Mouse (Mus musculus) heart, postnatal 25 days (tissue): ENCODE measurements at regions not wholly inside any gene's neighbourhood (a gene's known extent, or its start where the extent isn't known, plus 50 kb on each side); places are given as distances from the start of the nearest gene placed in this dataset.

Source experiments
- DNase-seq: peaks from one replicate; pipeline ENCODE4 v3.0.0; 2022; ENCODE audit warnings: low spot score
- intact Hi-C: fragments of 180-260 bp; cut with DNase I; formaldehyde crosslinking; loops from one replicate; pipeline ENCODE4 v1.15.1; 2025

DNA sequence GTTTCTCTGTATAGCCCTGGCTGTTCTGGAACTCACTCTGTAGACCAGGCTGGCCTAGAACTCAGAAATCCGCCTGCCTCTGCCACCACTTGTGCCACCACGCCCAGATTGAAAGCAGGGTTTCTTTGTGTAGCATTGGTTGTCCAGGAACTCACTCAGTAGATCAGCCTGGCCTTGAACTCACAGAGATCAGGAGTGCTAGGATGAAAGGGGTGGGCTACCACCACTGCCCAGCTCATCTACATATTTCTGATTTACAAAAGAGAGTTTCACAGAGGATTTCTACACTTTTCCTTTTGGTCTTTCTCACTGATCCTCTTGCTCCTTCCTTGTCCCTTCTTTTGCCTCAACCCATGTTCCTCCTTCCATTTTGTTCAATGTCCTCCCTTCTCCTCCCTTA is 53.1 kb upstream of the Lbx1 start:
- intact Hi-C loops: no loop called here
- no peak for DNase-seq

DNA sequence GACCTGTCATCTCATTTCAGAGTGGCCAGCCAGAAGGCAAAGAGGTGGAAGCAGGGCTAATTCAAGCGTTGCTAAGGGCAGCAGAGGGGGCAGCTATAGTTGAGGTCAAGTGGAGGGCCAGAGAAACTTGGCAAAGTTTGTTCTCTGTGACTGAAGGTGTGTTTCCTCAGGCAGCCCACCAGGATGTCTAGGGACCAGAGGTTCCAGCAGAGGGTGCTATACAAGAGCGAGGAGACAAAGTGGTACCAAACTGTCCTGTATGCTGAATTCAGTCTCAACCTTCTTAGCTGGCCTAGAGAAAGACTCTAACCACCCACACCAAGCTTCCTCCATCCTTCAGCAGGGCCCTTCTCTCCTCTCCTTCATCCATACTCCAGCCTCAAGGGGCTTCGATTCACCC is 62.2 kb upstream of the Lbx1 start:
- intact Hi-C loops: no loop called here
- no peak for DNase-seq

DNA sequence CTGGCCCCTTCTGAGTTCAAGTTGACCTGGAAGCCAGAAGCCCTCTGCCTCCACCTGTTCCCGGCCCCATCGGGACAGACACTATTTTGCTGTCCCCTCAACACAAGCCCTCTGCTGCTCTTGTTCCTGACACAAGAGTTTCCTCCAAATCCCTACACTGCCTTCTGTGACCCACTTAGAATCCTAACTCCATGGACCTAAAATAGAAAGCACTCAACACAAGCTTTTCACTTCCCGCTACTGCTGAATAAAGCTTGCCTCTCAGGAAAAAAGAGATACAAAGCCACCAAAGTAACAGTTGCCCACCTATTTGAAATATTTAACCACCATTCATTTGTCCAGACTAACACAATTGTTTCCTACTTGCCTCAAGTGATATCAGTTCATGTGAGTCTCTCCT is 63.7 kb upstream of the Lbx1 start:
- no peak for DNase-seq
- intact Hi-C loops: no loop called here

- intact Hi-C loops: loop anchor here (5.0 kb wide), 3 partner anchors 63 to 243 kb away; partner anchors contain the start of gene Btrc
These were observed 63.8 kb upstream of the Btrc start for GRCm38 (mm10) chr19:45299768-45300167.

DNA sequence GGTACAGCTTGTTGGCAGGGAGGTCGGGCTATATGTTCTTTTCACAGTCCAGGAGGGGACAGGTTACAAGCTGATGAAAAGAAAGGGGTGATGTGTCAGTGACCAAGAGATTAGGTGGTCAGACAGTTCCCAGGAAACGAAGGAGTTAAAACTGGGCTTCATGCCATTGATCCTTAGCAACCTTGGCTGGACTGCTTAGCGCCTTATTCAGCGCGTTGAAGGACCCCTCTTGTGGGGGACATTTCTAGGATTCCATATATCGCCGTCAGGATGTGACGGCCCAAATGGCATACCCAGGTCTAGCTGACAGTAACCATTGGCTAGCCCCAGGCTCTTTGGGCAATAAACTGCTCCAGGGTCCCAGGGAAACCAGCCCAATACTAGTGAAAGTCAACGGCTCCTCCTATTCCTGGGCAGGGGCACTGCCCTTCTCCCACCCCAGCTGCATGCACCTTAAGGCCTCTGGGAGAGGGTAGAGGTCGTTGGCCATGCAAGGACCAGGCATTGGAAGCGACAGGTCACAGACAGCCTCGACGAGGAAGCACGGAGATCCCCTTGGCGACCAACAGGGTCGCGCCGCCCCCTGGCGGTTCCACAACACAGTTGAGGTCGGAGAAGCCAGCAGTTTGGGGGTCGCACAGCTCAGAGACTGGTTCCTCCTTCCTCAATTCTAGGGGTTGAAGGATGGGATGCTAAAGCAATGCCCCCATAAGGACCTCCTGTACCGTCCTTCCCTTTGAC is 62.7 kb upstream of the Btrc start:
- DNase-seq: no peak
- intact Hi-C loops: loop anchor here (1.0 to 5.0 kb wide), 4 partner anchors 61 to 241 kb away; partner anchors contain the start of gene Btrc

More at GRCm38 (mm10) chr19:45299768-45300167, 63.8 kb upstream of the Btrc start:
- no peak for DNase-seq

DNA sequence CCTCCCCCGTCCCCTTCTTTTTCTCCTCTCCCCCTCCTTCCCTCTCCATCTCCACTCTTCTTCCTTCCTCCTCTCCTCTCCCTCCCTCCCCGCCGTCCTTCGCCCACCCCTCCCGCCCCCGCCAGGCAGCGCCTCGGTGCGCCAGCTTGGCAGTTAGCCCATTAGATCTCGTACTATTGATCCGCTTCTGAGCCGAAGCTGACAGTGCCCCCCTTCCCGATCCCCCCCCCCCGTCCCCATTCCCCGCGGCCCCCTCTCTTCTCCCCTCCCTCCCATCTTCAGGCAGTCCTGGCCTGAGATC is 62.2 kb upstream of the Btrc start:
- intact Hi-C loops: loop anchor here (1.0 to 5.0 kb wide), 4 partner anchors 61 to 241 kb away; partner anchors contain the start of gene Btrc
- DNase-seq: no peak

DNA sequence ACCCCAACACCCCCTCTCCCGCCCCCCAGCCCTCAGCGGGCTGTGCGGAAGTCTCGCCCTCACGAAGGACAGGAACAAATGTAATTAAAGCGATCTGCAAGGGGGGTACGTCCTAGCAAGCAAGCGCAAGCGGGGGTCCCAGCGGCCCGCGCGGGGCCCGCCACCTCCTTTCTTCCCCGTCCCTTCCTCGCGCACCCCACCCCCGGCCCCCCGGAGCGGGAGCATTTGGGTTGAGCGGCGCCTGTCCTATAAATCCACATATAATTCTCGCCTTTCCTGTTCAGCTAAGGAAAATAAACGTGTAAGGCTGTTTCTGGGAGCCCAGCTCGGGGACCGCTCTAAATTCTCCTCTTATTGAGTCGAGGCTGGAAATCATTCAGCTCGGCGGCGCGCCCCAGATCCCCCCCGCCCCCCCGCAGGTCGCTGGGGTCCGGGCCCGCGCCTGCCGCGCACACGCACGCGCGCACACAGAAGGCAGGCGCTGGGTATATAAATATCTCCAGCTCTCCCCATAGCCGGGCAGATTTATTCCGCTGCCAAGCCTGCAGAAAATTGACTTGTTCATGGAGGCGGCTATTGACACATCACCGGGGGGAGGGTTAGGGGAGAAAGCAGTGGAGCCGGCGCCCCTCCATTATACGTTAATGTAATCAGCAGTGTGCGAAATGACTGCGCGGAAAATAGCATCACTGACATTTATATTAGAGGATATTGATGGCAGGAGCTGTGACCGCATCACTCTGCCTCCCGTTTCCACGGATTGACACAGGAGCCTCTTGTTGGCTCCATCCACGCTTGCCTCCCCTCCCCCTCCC is 61.6 kb upstream of the Btrc start:
- intact Hi-C loops: loop anchor here (1.0 to 5.0 kb wide), 4 partner anchors 60 to 240 kb away; partner anchors contain the start of gene Btrc
- no peak for DNase-seq

GRCm38 (mm10) chr19:45302548-45303241 is 60.8 kb upstream of the Btrc start:
- DNase-seq: no peak
- intact Hi-C loops: loop anchor here (5.0 kb wide), 3 partner anchors 60 to 240 kb away; partner anchors contain the start of gene Btrc

- intact Hi-C loops: loop anchor here (5.0 kb wide), 3 partner anchors 58 to 238 kb away; partner anchors contain the start of gene Btrc
- no peak for DNase-seq
These were observed 59.0 kb upstream of the Btrc start for GRCm38 (mm10) chr19:45304538-45304937.

GRCm38 (mm10) chr19:45307299-45308275 is 55.9 kb upstream of the Btrc start:
- DNase-seq: no peak
- intact Hi-C loops: no loop called here

- DNase-seq: no peak
- intact Hi-C loops: no loop called here
These were observed 54.8 kb upstream of the Btrc start for GRCm38 (mm10) chr19:45308676-45309275.

DNA sequence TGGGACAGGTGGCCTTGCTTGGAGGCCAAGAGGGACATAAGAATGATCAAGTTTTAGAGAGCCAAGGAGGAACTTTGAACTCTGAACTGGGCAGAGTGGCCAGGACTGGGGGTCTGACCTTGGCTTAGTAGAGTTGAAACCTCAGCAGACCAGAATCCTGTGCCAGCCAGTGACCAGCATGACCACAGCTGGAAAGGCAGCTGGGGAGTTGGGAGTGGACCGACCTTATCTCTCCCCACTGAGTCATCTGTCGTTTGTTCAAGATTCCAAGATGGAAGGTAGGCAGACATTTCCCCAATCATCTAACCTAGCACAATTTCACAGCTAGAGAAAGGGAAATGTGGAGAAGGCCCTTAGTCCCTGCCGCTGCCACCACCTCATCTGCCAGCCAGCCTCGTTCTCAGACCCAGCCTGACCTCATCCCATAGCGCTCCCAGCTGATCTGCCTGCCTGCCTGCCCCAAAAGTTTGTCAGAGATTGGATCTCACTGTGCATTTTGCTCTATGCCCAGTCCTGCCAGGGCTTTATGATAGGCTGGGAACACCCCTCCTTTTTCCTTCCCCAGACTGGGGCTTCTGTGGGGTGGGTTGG is 53.1 kb upstream of the Btrc start:
- no peak for DNase-seq
- intact Hi-C loops: no loop called here

GRCm38 (mm10) chr19:45310944-45311603 is 52.5 kb upstream of the Btrc start:
- intact Hi-C loops: no loop called here
- DNase-seq: peak; percentile 66

- intact Hi-C loops: no loop called here
These were observed 51.5 kb upstream of the Btrc start for GRCm38 (mm10) chr19:45311831-45312537.

DNA sequence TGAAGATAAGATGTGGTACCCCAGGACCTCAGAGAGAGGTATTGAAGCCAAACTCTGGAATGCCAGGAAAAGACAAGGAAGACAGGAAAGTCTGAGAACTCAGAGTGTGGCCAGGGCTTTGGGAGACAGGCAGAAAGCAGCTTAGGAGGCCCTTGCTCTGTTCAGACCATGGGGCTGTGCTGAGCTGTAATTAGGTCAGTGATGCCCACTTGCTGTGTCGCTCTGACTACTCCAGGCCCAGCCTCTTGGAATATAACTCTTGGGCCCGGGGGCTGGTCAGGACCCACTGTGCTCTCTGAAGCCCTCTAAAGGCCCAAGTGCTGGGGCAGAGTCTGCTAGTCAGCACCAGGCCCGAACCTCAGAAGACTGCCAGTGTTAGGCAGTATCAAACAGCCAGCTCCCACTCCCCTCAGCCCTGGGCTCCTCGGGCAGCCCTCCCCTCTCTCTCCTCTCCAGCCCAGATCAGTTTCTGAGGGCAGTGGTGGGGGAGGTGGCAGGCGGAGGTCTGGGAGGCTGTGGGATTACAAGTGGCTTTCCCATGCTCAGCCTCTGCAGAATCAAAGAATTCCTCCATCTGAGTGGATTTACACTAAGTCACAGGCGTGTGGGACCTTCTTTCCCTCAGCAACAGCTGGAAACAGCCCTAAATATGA is 50.7 kb upstream of the Btrc start:
- no peak for DNase-seq
- intact Hi-C loops: no loop called here

More at GRCm38 (mm10) chr19:45311831-45312537, 51.5 kb upstream of the Btrc start:
- no peak for DNase-seq
